Mouse (Mus musculus) G1E (cell line): ENCODE results near the gene Gm17622.

ENCODE experiments used
- CTCF ChIP-seq: IDR thresholded peaks from 2 replicates; pipeline ENCODE4 v1.5.1; 2012; ENCODE audit warnings: low read depth, low read length, inconsistent platforms, mixed read lengths
- POLR2AphosphoS5 ChIP-seq: IDR thresholded peaks from 2 replicates; pipeline ENCODE4 v1.6.1; 2012; ENCODE audit warnings: low read depth, low read length, inconsistent platforms; ENCODE audit not compliant: insufficient replicate concordance
- TAL1 ChIP-seq: conservative IDR thresholded peaks from 2 replicates; pipeline ENCODE4 v1.6.1; 2012; ENCODE audit warnings: low read depth, low read length, inconsistent platforms, mixed read lengths

- TF ChIP-seq CTCF (no peak), TAL1 (no peak), POLR2AphosphoS5 (no peak)
Observed at GRCm38 (mm10) chr13:96533742-96534141, 43.2 kb downstream of the Gm17622 start.
